Mouse (Mus musculus) forebrain, embryonic 15.5 days (tissue): ENCODE results near the gene Fbxl15. TPM values are rescaled to one million over a fixed set of nuclear protein-coding genes. Genes with fewer than 3 reads are reported as not detected.

Experiments used
- ATAC-seq: fragments of 200-750 bp; cut with Nextera tagmentation; replicated peaks from 2 replicates; pipeline ENCODE4 v1.8.0; 2017; ENCODE audit warnings: mild to moderate bottlenecking, moderate TSS enrichment, moderate library complexity
- H3K27ac ChIP-seq: fragments of 300-500 bp; sonication (generic); replicated peaks from 2 replicates; pipeline ENCODE4 v1.5.1; 2015; ENCODE audit warnings: mild to moderate bottlenecking, inconsistent platforms
- H3K27me3 ChIP-seq: fragments of 300-500 bp; sonication (generic); 2 replicates; pipeline ENCODE4 v1.6.1; 2015; ENCODE audit warnings: inconsistent platforms
- H3K36me3 ChIP-seq: fragments of 300-500 bp; sonication (generic); 2 replicates; pipeline ENCODE4 v1.6.1; 2015; ENCODE audit warnings: mild to moderate bottlenecking, inconsistent platforms
- H3K4me1 ChIP-seq: fragments of 300-500 bp; sonication (generic); 2 replicates; pipeline ENCODE4 v1.6.1; 2015; ENCODE audit warnings: inconsistent platforms
- H3K4me2 ChIP-seq: fragments of 300-500 bp; sonication (generic); replicated peaks from 2 replicates; pipeline ENCODE4 v1.6.1; 2015; ENCODE audit warnings: mild to moderate bottlenecking, inconsistent platforms
- H3K4me3 ChIP-seq: fragments of 300-500 bp; sonication (generic); 2 replicates; pipeline ENCODE4 v1.5.1; 2015; ENCODE audit warnings: mild to moderate bottlenecking, inconsistent platforms
- H3K9ac ChIP-seq: fragments of 300-500 bp; sonication (generic); replicated peaks from 2 replicates; pipeline ENCODE4 v1.6.1; 2015; ENCODE audit warnings: mild to moderate bottlenecking, inconsistent platforms
- H3K9me3 ChIP-seq: fragments of 300-500 bp; sonication (generic); 2 replicates; pipeline ENCODE4 v1.6.1; 2016; ENCODE audit warnings: inconsistent platforms
- WGBS: fragments of 180-500 bp; shearing (Covaris S2); methylation state at CpG from one replicate; pipeline ENCODE4 v1.1.7; 2015; ENCODE audit warnings: mixed read lengths; 5-methylcytosine and 5-hydroxymethylcytosine counted together
- polyA plus RNA-seq: library from polyadenylated mRNA; unstranded; fragments of >200 nt; fragmentation: Nextera tagmentation; extraction: Ambion mirVana; gene quantifications from 2 replicates; pipeline ENCODE4 v1.2.1, GENCODE M21; 2015

The Fbxl15 gene
- 37.5 and 40.2 TPM in 2 replicates for polyA plus RNA-seq

GRCm38 (mm10) chr19:46328081-46329030 lies at the start of gene Fbxl15:
Gene Fbxl15, plus strand, starts transcription at chr19:46328184.
- Histone ChIP-seq H3K27ac (peak within 1 kb of the TSS; percentile 99), H3K4me2 (peak within 1 kb of the TSS; percentile 99), H3K9ac (peak within 1 kb of the TSS; percentile 66), H3K27me3 (0 out of 2 replicates have a peak, but pooled peaks cover 6% of the 10 kb centered on the region), H3K36me3 (peaks cover 18% of the 10 kb centered on the region; the same call in 1 of the 2 replicates), H3K4me1 (peaks cover 63% of the 10 kb centered on the region), H3K9me3 (no peaks in the 10 kb centered on the region), H3K4me3 (peak within 1 kb of the TSS; percentile 71)
- ATAC-seq = peak; percentile 88
- under 1% methylated on average over 81 of the region's 81 CpGs for WGBS

- no peak overlapping the region for H3K4me3 ChIP-seq
- H3K27me3 ChIP-seq = no peaks in the 10 kb centered on the region
- WGBS = 95% methylated on average over 11 of the region's 11 CpGs
- H3K9ac ChIP-seq = no peak overlapping the region
- H3K27ac ChIP-seq = no peak overlapping the region
- H3K4me2 ChIP-seq = no peak overlapping the region
- no peaks in the 10 kb centered on the region for H3K4me1 ChIP-seq
- ATAC-seq = no peak
- peaks cover 77% of the 10 kb centered on the region for H3K36me3 ChIP-seq
- no peaks in the 10 kb centered on the region for H3K9me3 ChIP-seq
These were observed 45.7 kb upstream of the Fbxl15 start for GRCm38 (mm10) chr19:46282081-46282849.

- H3K4me2 ChIP-seq = no peak overlapping the region
- no peak overlapping the region for H3K4me3 ChIP-seq
- peaks cover 64% of the 10 kb centered on the region for H3K36me3 ChIP-seq
- H3K4me1 ChIP-seq = no peaks in the 10 kb centered on the region
- no peaks in the 10 kb centered on the region for H3K27me3 ChIP-seq
- WGBS = 88% methylated on average over 4 of the region's 4 CpGs
- no peaks in the 10 kb centered on the region for H3K9me3 ChIP-seq
- ATAC-seq = no peak
- no peak overlapping the region for H3K9ac ChIP-seq
- H3K27ac ChIP-seq = no peak overlapping the region
These were observed 43.3 kb upstream of the Fbxl15 start for GRCm38 (mm10) chr19:46284686-46285085.

- Histone ChIP-seq H3K36me3 (peaks cover 55% of the 10 kb centered on the region), H3K4me1 (no peaks in the 10 kb centered on the region), H3K9ac (no peak overlapping the region), H3K4me2 (no peak overlapping the region), H3K27ac (no peak overlapping the region), H3K27me3 (no peaks in the 10 kb centered on the region), H3K9me3 (no peaks in the 10 kb centered on the region), H3K4me3 (no peak overlapping the region)
- 83% methylated on average over 7 of the region's 7 CpGs for WGBS
- ATAC-seq = no peak
These were observed 42.4 kb upstream of the Fbxl15 start for GRCm38 (mm10) chr19:46285631-46286030.

- Histone ChIP-seq H3K4me2 (no peak overlapping the region), H3K36me3 (peaks cover 51% of the 10 kb centered on the region), H3K4me3 (no peak overlapping the region), H3K4me1 (no peaks in the 10 kb centered on the region), H3K27me3 (no peaks in the 10 kb centered on the region), H3K9ac (no peak overlapping the region), H3K9me3 (no peaks in the 10 kb centered on the region), H3K27ac (no peak overlapping the region)
- WGBS = 89% methylated on average over 6 of the region's 6 CpGs
- no peak for ATAC-seq
These were observed 41.9 kb upstream of the Fbxl15 start for GRCm38 (mm10) chr19:46286047-46286446.

GRCm38 (mm10) chr19:46286926-46287325 lies 41.1 kb upstream of the Fbxl15 start:
- H3K4me2 ChIP-seq = no peak overlapping the region
- H3K9ac ChIP-seq = no peak overlapping the region
- H3K27me3 ChIP-seq = no peaks in the 10 kb centered on the region
- H3K9me3 ChIP-seq = no peaks in the 10 kb centered on the region
- H3K27ac ChIP-seq = no peak overlapping the region
- 93% methylated on average over 3 of the region's 3 CpGs for WGBS
- H3K4me1 ChIP-seq = no peaks in the 10 kb centered on the region
- no peak for ATAC-seq
- no peak overlapping the region for H3K4me3 ChIP-seq
- peaks cover 42% of the 10 kb centered on the region for H3K36me3 ChIP-seq

- H3K4me1 ChIP-seq = no peaks in the 10 kb centered on the region
- no peaks in the 10 kb centered on the region for H3K27me3 ChIP-seq
- ATAC-seq = no peak
- no peak overlapping the region for H3K4me3 ChIP-seq
- peaks cover 36% of the 10 kb centered on the region for H3K36me3 ChIP-seq
- no peak overlapping the region for H3K4me2 ChIP-seq
- no peak overlapping the region for H3K27ac ChIP-seq
- 92% methylated on average over 3 of the region's 3 CpGs for WGBS
- no peak overlapping the region for H3K9ac ChIP-seq
- H3K9me3 ChIP-seq = no peaks in the 10 kb centered on the region
These were observed 40.4 kb upstream of the Fbxl15 start for GRCm38 (mm10) chr19:46287566-46287965.

- Histone ChIP-seq H3K4me3 (no peak overlapping the region), H3K9me3 (no peaks in the 10 kb centered on the region), H3K4me1 (no peaks in the 10 kb centered on the region), H3K27ac (no peak overlapping the region), H3K9ac (no peak overlapping the region), H3K36me3 (peaks cover 6% of the 10 kb centered on the region; the same call in 1 of the 2 replicates), H3K27me3 (no peaks in the 10 kb centered on the region), H3K4me2 (no peak overlapping the region)
- 76% methylated on average over 12 of the region's 12 CpGs for WGBS
- no peak for ATAC-seq
These were observed 37.4 kb upstream of the Fbxl15 start for GRCm38 (mm10) chr19:46290535-46291105.

GRCm38 (mm10) chr19:46296938-46297337 lies 31.0 kb upstream of the Fbxl15 start:
- H3K9ac ChIP-seq = no peak overlapping the region
- H3K4me1 ChIP-seq = no peaks in the 10 kb centered on the region
- H3K9me3 ChIP-seq = no peaks in the 10 kb centered on the region
- H3K27me3 ChIP-seq = no peaks in the 10 kb centered on the region
- 77% methylated on average over 4 of the region's 4 CpGs for WGBS
- no peak overlapping the region for H3K27ac ChIP-seq
- H3K36me3 ChIP-seq = no peaks in the 10 kb centered on the region
- H3K4me3 ChIP-seq = no peak overlapping the region
- ATAC-seq = no peak
- H3K4me2 ChIP-seq = no peak overlapping the region

GRCm38 (mm10) chr19:46300294-46301045 lies 27.5 kb upstream of the Fbxl15 start:
- H3K9ac ChIP-seq = no peak overlapping the region
- H3K4me1 ChIP-seq = peaks cover 18% of the 10 kb centered on the region
- no peak overlapping the region for H3K4me2 ChIP-seq
- ATAC-seq = no peak
- no peak overlapping the region for H3K27ac ChIP-seq
- no peaks in the 10 kb centered on the region for H3K9me3 ChIP-seq
- no peaks in the 10 kb centered on the region for H3K36me3 ChIP-seq
- peaks cover 8% of the 10 kb centered on the region; the same call in 1 of the 2 replicates for H3K27me3 ChIP-seq
- WGBS = 38% methylated on average over 8 of the region's 8 CpGs
- H3K4me3 ChIP-seq = no peak overlapping the region

GRCm38 (mm10) chr19:46302551-46302950 lies 25.4 kb upstream of the Fbxl15 start:
- ATAC-seq = no peak

More at GRCm38 (mm10) chr19:46302551-46302950, 25.4 kb upstream of the Fbxl15 start:
- H3K9me3 ChIP-seq = no peaks in the 10 kb centered on the region
- no peak overlapping the region for H3K9ac ChIP-seq
- peaks cover 8% of the 10 kb centered on the region; the same call in 1 of the 2 replicates for H3K27me3 ChIP-seq
- H3K27ac ChIP-seq = no peak overlapping the region
- 89% methylated on average over 4 of the region's 4 CpGs for WGBS
- peaks cover 24% of the 10 kb centered on the region for H3K4me1 ChIP-seq
- H3K4me2 ChIP-seq = no peak overlapping the region
- H3K4me3 ChIP-seq = no peak overlapping the region
- H3K36me3 ChIP-seq = no peaks in the 10 kb centered on the region
